Mouse (Mus musculus) brain, embryonic 14.5 days (tissue): ENCODE data around the gene Arx.

Experiments used
- CTCF ChIP-seq: fragments of 200-500 bp; IDR thresholded peaks from 2 replicates; pipeline ENCODE4 v1.5.1; 2012; ENCODE audit warnings: inconsistent platforms, mild to moderate bottlenecking, moderate library complexity, borderline replicate concordance; ENCODE audit not compliant: insufficient read depth, insufficient read length; ENCODE audit errors: extremely low read depth
- POLR2A ChIP-seq: fragments of 200-500 bp; IDR thresholded peaks from 2 replicates; pipeline ENCODE4 v1.6.1; 2012; ENCODE audit warnings: mild to moderate bottlenecking, inconsistent platforms, borderline replicate concordance; ENCODE audit not compliant: poor library complexity, insufficient read depth, insufficient read length, severe bottlenecking; ENCODE audit errors: extremely low read depth

GRCm38 (mm10) chrX:93319979-93320378 lies 33.7 kb downstream of the Arx start:
- TF ChIP-seq CTCF (no peak), POLR2A (no peak)
